Mouse (Mus musculus): ENCODE results near the gene Arhgap21. TPM values are rescaled to one million over a fixed set of nuclear protein-coding genes. Genes with fewer than 3 reads are reported as not detected.

Arhgap21 gene
- polyA plus RNA-seq, 1 experiment from 2014 or later, result 28.3 TPM

GRCm38 (mm10) chr2:20899301-20899700 lies 69.4 kb downstream of the Arhgap21 start:
- Histone ChIP-seq H3K27ac (replicated peaks) (no peak overlapping the region), H3K9me3 (replicated peaks) (no peaks in the 10 kb centered on the region), H3K27me3 (ENCODE audit: low read depth, poor library complexity, severe bottlenecking) (no peaks in the 10 kb centered on the region), H3K4me3 (no peak overlapping the region), H3K4me1 (peaks cover 7% of the 10 kb centered on the region; the same call in 1 of the 2 replicates), H3K36me3 (no peaks in the 10 kb centered on the region; the same call in 1 of the 2 replicates)
- no peak for DNase-seq (ENCODE audit: low spot score)
- 92% methylated on average over 9 of the region's 9 CpGs for WGBS

GRCm38 (mm10) chr2:20898684-20899083 lies 70.0 kb downstream of the Arhgap21 start:
- 55% methylated on average over 6 of the region's 6 CpGs for WGBS
- Histone ChIP-seq H3K27ac (replicated peaks) (no peak overlapping the region), H3K4me1 (peaks cover 9% of the 10 kb centered on the region; the same call in 1 of the 2 replicates)

GRCm38 (mm10) chr2:20896446-20896845 lies 72.2 kb downstream of the Arhgap21 start:
- Histone ChIP-seq H3K4me1 (peaks cover 9% of the 10 kb centered on the region; the same call in 1 of the 2 replicates), H3K4me3 (no peak overlapping the region), H3K27ac (replicated peaks) (no peak overlapping the region), H3K36me3 (0 out of 2 replicates have a peak, but pooled peaks cover 5% of the 10 kb centered on the region), H3K27me3 (ENCODE audit: low read depth, poor library complexity, severe bottlenecking) (no peaks in the 10 kb centered on the region), H3K9me3 (replicated peaks) (no peaks in the 10 kb centered on the region)
- WGBS, result 91% methylated on average over 5 of the region's 5 CpGs
- no peak for DNase-seq (ENCODE audit: low spot score)

More at GRCm38 (mm10) chr2:20898684-20899083, 70.0 kb downstream of the Arhgap21 start:
- H3K27me3 ChIP-seq (ENCODE audit: low read depth, poor library complexity, severe bottlenecking), result no peaks in the 10 kb centered on the region
- DNase-seq (ENCODE audit: low spot score), result peak; percentile 51
- no peak overlapping the region for H3K4me3 ChIP-seq
- no peaks in the 10 kb centered on the region for H3K36me3 ChIP-seq
- no peaks in the 10 kb centered on the region for H3K9me3 ChIP-seq (replicated peaks)

GRCm38 (mm10) chr2:20894100-20894690 lies 74.5 kb downstream of the Arhgap21 start:
- Histone ChIP-seq H3K4me1 (peaks cover 8% of the 10 kb centered on the region; the same call in 1 of the 2 replicates), H3K9me3 (replicated peaks) (no peaks in the 10 kb centered on the region), H3K4me3 (no peak overlapping the region), H3K27me3 (ENCODE audit: low read depth, poor library complexity, severe bottlenecking) (no peaks in the 10 kb centered on the region), H3K36me3 (peaks cover 14% of the 10 kb centered on the region; the same call in 1 of the 2 replicates), H3K27ac (replicated peaks) (no peak overlapping the region)
- DNase-seq (ENCODE audit: low spot score), result peak; percentile 44
- whole genome bisulfite sequencing, result 61% methylated on average over 5 of the region's 5 CpGs

- no peaks in the 10 kb centered on the region for H3K9me3 ChIP-seq (replicated peaks)
- no peaks in the 10 kb centered on the region for H3K27me3 ChIP-seq (ENCODE audit: low read depth, poor library complexity, severe bottlenecking)
- DNase-seq (ENCODE audit: low spot score), result no peak
- H3K36me3 ChIP-seq, result peaks cover 46% of the 10 kb centered on the region
- no peaks in the 10 kb centered on the region for H3K4me1 ChIP-seq
- H3K27ac ChIP-seq (replicated peaks), result no peak overlapping the region
- 87% methylated on average over 3 of the region's 3 CpGs for WGBS
- H3K4me3 ChIP-seq, result no peak overlapping the region
Observed at GRCm38 (mm10) chr2:20888751-20889150, 79.9 kb downstream of the Arhgap21 start.

- no peak for DNase-seq (ENCODE audit: low spot score)
- H3K27ac ChIP-seq (replicated peaks), result no peak overlapping the region
- H3K9me3 ChIP-seq (replicated peaks), result no peaks in the 10 kb centered on the region
- H3K27me3 ChIP-seq (ENCODE audit: low read depth, poor library complexity, severe bottlenecking), result no peaks in the 10 kb centered on the region
- H3K4me3 ChIP-seq, result no peak overlapping the region
- H3K36me3 ChIP-seq, result peaks cover 63% of the 10 kb centered on the region
- H3K4me1 ChIP-seq, result no peaks in the 10 kb centered on the region
- WGBS, result 88% methylated on average over 8 of the region's 8 CpGs
Observed at GRCm38 (mm10) chr2:20883288-20883687, 85.4 kb downstream of the Arhgap21 start.

- peaks cover 63% of the 10 kb centered on the region for H3K36me3 ChIP-seq
- no peak overlapping the region for H3K4me3 ChIP-seq
- no peaks in the 10 kb centered on the region for H3K9me3 ChIP-seq (replicated peaks)
- WGBS, result 83% methylated on average over 16 of the region's 16 CpGs
- H3K27ac ChIP-seq (replicated peaks), result no peak overlapping the region
- no peaks in the 10 kb centered on the region for H3K4me1 ChIP-seq
- no peak for DNase-seq (ENCODE audit: low spot score)
- H3K27me3 ChIP-seq (ENCODE audit: low read depth, poor library complexity, severe bottlenecking), result no peaks in the 10 kb centered on the region
Observed at GRCm38 (mm10) chr2:20879877-20880605, 88.6 kb downstream of the Arhgap21 start.

GRCm38 (mm10) chr2:20874621-20875020 lies 94.1 kb downstream of the Arhgap21 start:
- Histone ChIP-seq H3K36me3 (peaks cover 68% of the 10 kb centered on the region), H3K27ac (replicated peaks) (no peak overlapping the region), H3K4me3 (no peak overlapping the region), H3K9me3 (replicated peaks) (no peaks in the 10 kb centered on the region), H3K4me1 (no peaks in the 10 kb centered on the region), H3K27me3 (ENCODE audit: low read depth, poor library complexity, severe bottlenecking) (no peaks in the 10 kb centered on the region)
- DNase-seq (ENCODE audit: low spot score), result no peak
- 96% methylated on average over 5 of the region's 5 CpGs for WGBS

- Histone ChIP-seq H3K4me1 (no peaks in the 10 kb centered on the region), H3K9me3 (replicated peaks) (no peaks in the 10 kb centered on the region), H3K27ac (replicated peaks) (no peak overlapping the region), H3K36me3 (peaks cover 71% of the 10 kb centered on the region), H3K27me3 (ENCODE audit: low read depth, poor library complexity, severe bottlenecking) (no peaks in the 10 kb centered on the region), H3K4me3 (no peak overlapping the region)
- WGBS, result 83% methylated on average over 2 of the region's 2 CpGs
- no peak for DNase-seq (ENCODE audit: low spot score)
Observed at GRCm38 (mm10) chr2:20869212-20869965, 99.3 kb downstream of the Arhgap21 start.

GRCm38 (mm10) chr2:20868052-20868451 lies 100.6 kb downstream of the Arhgap21 start:
- Histone ChIP-seq H3K36me3 (peaks cover 75% of the 10 kb centered on the region), H3K27ac (replicated peaks) (no peak overlapping the region), H3K4me1 (no peaks in the 10 kb centered on the region), H3K9me3 (replicated peaks) (no peaks in the 10 kb centered on the region), H3K4me3 (no peak overlapping the region), H3K27me3 (ENCODE audit: low read depth, poor library complexity, severe bottlenecking) (no peaks in the 10 kb centered on the region)
- no peak for DNase-seq (ENCODE audit: low spot score)

GRCm38 (mm10) chr2:20865795-20866194 lies 102.9 kb downstream of the Arhgap21 start:
- H3K4me3 ChIP-seq, result no peak overlapping the region
- H3K36me3 ChIP-seq, result peaks cover 83% of the 10 kb centered on the region
- no peak overlapping the region for H3K27ac ChIP-seq (replicated peaks)
- no peaks in the 10 kb centered on the region for H3K27me3 ChIP-seq (ENCODE audit: low read depth, poor library complexity, severe bottlenecking)
- 90% methylated on average over 3 of the region's 3 CpGs for WGBS
- DNase-seq (ENCODE audit: low spot score), result no peak
- no peaks in the 10 kb centered on the region for H3K4me1 ChIP-seq
- H3K9me3 ChIP-seq (replicated peaks), result no peaks in the 10 kb centered on the region

GRCm38 (mm10) chr2:20864569-20864968 lies 104.1 kb downstream of the Arhgap21 start:
- peaks cover 91% of the 10 kb centered on the region for H3K36me3 ChIP-seq
- no peak overlapping the region for H3K27ac ChIP-seq (replicated peaks)
- H3K9me3 ChIP-seq (replicated peaks), result no peaks in the 10 kb centered on the region
- 89% methylated on average over 2 of the region's 2 CpGs for WGBS
- no peaks in the 10 kb centered on the region for H3K27me3 ChIP-seq (ENCODE audit: low read depth, poor library complexity, severe bottlenecking)
- no peak overlapping the region for H3K4me3 ChIP-seq
- H3K4me1 ChIP-seq, result no peaks in the 10 kb centered on the region
- DNase-seq (ENCODE audit: low spot score), result no peak

All from midbrain, embryonic 10.5 days (tissue).